Mouse (Mus musculus): ENCODE measurements at regions not wholly inside any gene's neighbourhood (a gene's known extent, or its start where the extent isn't known, plus 50 kb on each side); places are given as distances from the start of the nearest gene placed in this dataset.
A peak's percentile ranks its signal among the peaks of the same experiment; 100 is the strongest.

DNA sequence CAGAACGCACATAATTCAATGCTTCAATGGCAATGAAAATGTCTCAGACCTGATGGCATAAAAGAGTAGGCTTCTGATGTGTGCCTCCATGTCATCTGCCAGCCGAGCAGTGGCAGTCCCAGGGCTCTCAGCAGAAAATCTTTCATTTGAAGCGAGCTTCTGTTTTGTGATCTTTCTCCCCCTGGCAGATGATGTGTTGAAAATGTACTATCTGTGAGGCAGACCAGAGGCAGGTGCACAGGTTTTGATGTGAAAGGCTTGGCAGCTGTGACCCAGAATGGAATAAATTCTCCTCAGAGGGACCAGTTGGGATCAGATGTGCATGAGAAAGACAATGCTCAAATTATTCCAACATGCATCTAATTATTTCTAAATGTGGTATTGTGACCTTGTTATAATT, 1281.0 kb upstream of the Nova1 start:
- no peak for ATAC-seq (ENCODE audit: extremely low read depth, insufficient number of reproducible peaks, low FRiP score, poor library complexity, severe bottlenecking)
- Histone ChIP-seq H3K9me3 (replicated peaks) (no peaks in the 10 kb centered on the region), H3K4me3 (ENCODE audit: low read depth, low read length) (no peak overlapping the region), H3K27me3 (ENCODE audit: insufficient read depth, low read length) (no peaks in the 10 kb centered on the region), H3K4me1 (ENCODE audit: insufficient read depth, low read depth, low read length) (peaks cover 3% of the 10 kb centered on the region), H3K36me3 (replicated peaks) (no peaks in the 10 kb centered on the region)
- no peak for TF ChIP-seq GATA1 (IDR thresholded peaks at IDR 0.05; ENCODE audit: borderline replicate concordance, low read length)
- TF ChIP-seq GATA2 (IDR thresholded peaks at IDR 0.05; ENCODE audit: borderline replicate concordance, low read depth, low read length), result no peak
- TF ChIP-seq TAL1 (conservative IDR thresholded peaks at IDR 0.05; ENCODE audit: low read depth, low read length), result no peak
- no peak for TF ChIP-seq POLR2AphosphoS5 (IDR thresholded peaks at IDR 0.05; ENCODE audit: insufficient replicate concordance, low read depth, low read length)
- DNase-seq (ENCODE audit: low spot score), result no peak

DNA sequence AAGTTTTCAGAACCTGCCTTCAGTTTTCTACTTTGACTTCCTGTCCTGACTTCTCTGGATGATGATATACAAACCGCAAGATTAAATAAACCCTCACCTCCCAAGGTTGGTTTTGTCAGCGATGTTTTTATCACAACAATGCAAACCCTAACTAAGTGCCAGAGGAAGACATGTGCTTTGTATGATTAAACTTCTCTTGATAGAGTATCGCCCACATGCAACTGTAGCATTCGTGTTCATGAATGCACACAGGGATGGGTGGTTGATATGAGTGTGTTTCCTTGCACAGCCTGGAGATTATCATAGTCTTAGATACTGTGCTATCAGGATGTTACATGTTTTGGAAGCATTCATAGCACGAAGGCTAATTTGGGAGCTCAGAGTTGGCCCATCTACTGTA, 1268.3 kb upstream of the Nova1 start:
- DNase-seq (ENCODE audit: low spot score) (no peak), ATAC-seq (ENCODE audit: extremely low read depth, insufficient number of reproducible peaks, low FRiP score, poor library complexity, severe bottlenecking) (peak; percentile 95)
- no peaks in the 10 kb centered on the region for H3K9me3 ChIP-seq (replicated peaks)
- no peaks in the 10 kb centered on the region for H3K27me3 ChIP-seq (ENCODE audit: insufficient read depth, low read length)
- no peaks in the 10 kb centered on the region for H3K36me3 ChIP-seq (replicated peaks)
- TF ChIP-seq GATA1 (IDR thresholded peaks at IDR 0.05; ENCODE audit: borderline replicate concordance, low read length), result no peak
- TF ChIP-seq TAL1 (conservative IDR thresholded peaks at IDR 0.05; ENCODE audit: low read depth, low read length), result peak; percentile 92
- H3K4me1 ChIP-seq (ENCODE audit: insufficient read depth, low read depth, low read length), result peaks cover 22% of the 10 kb centered on the region
- no peak overlapping the region; the same call in 1 of the 2 replicates for H3K4me3 ChIP-seq (ENCODE audit: low read depth, low read length)

DNA sequence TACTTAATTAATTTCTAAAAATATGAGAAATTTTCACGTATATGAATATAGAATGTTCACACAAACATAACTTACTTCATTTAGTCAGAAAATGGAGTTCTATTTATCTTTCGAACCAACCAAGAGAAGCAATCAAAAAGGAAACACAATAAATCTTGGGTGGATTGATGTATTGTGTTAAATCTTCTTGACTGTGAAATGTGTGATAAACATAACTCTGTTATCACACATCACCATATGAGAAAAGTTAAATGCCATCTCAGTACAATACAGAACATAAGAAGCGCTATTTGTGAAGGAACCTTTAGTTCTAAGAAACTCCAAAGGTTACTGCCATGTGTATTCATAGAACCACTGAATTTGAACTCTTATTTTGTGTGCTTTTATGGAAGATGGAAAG, 1264.6 kb upstream of the Nova1 start:
- Histone ChIP-seq H3K4me3 (ENCODE audit: low read depth, low read length) (no peak overlapping the region), H3K4me1 (ENCODE audit: insufficient read depth, low read depth, low read length) (peaks cover 22% of the 10 kb centered on the region), H3K36me3 (replicated peaks) (no peaks in the 10 kb centered on the region), H3K27me3 (ENCODE audit: insufficient read depth, low read length) (no peaks in the 10 kb centered on the region), H3K9me3 (replicated peaks) (no peaks in the 10 kb centered on the region)
- DNase-seq (ENCODE audit: low spot score) (no peak), ATAC-seq (ENCODE audit: extremely low read depth, insufficient number of reproducible peaks, low FRiP score, poor library complexity, severe bottlenecking) (no peak)
- TF ChIP-seq TAL1 (conservative IDR thresholded peaks at IDR 0.05; ENCODE audit: low read depth, low read length) (no peak), POLR2AphosphoS5 (IDR thresholded peaks at IDR 0.05; ENCODE audit: insufficient replicate concordance, low read depth, low read length) (no peak), GATA1 (IDR thresholded peaks at IDR 0.05; ENCODE audit: borderline replicate concordance, low read length) (no peak), CTCF (IDR thresholded peaks at IDR 0.05; ENCODE audit: low read depth, low read length) (no peak), GATA2 (IDR thresholded peaks at IDR 0.05; ENCODE audit: borderline replicate concordance, low read depth, low read length) (no peak)

DNA sequence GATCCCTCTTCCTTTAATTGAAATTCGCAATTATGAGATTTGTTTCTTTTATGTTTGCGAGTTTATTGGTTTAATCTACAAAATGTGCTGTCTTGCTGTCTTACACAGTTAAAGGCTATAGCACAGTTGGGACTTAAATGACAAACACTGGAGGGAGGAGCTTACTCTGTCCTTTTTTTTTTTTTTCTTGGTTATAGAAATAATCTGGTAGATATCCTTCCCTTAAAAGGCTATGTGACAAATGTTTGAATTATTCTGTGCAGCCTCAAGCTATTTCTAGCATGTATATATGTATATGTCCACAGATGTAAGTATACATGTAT, 1243.9 kb upstream of the Nova1 start:
- no peaks in the 10 kb centered on the region for H3K36me3 ChIP-seq (replicated peaks)
- H3K4me3 ChIP-seq (ENCODE audit: low read depth, low read length), result no peak overlapping the region
- no peak for TF ChIP-seq POLR2AphosphoS5 (IDR thresholded peaks at IDR 0.05; ENCODE audit: insufficient replicate concordance, low read depth, low read length)
- TF ChIP-seq CTCF (IDR thresholded peaks at IDR 0.05; ENCODE audit: low read depth, low read length), result no peak
- no peaks in the 10 kb centered on the region for H3K9me3 ChIP-seq (replicated peaks)
- no peaks in the 10 kb centered on the region for H3K4me1 ChIP-seq (ENCODE audit: insufficient read depth, low read depth, low read length)
- H3K27me3 ChIP-seq (ENCODE audit: insufficient read depth, low read length), result no peaks in the 10 kb centered on the region
- DNase-seq (ENCODE audit: low spot score), result no peak
- no peak for ATAC-seq (ENCODE audit: extremely low read depth, insufficient number of reproducible peaks, low FRiP score, poor library complexity, severe bottlenecking)

DNA sequence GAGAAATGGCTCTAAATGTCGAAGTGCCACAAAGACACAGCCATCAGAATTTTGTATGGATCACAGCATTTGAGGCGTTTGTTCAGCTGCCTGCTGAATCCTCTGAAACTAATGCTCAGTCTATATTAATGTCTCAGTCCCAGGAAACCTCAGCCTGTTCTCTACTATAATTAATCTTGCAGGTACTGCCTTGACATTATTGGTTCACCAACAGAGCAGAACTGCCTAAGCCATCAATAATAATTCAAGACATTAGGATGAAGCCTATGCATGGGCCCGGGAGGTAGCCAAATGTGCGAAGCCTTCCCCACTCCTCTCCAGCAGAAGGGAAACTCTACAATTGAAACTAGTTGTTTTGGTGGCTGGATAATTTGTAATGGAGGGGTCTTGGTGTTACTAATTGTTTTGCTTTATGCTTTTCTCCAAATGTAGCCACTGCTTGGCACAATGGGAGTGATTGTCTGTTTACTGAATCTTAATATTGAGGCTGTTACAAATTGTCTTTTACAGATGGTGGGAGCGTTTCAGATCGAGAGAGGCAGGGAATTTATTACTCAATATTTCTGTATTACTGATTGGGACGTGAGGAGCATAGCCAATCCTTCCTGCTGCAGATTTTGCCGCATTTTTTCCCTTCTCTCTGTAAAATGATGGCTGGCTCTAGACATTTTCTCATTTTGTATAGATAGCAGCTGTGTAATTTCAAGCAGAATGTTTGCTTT, 1243.3 kb upstream of the Nova1 start:
- no peak for DNase-seq (ENCODE audit: low spot score)
- Histone ChIP-seq H3K4me1 (ENCODE audit: insufficient read depth, low read depth, low read length) (no peaks in the 10 kb centered on the region), H3K4me3 (ENCODE audit: low read depth, low read length) (no peak overlapping the region), H3K36me3 (replicated peaks) (no peaks in the 10 kb centered on the region), H3K27me3 (ENCODE audit: insufficient read depth, low read length) (no peaks in the 10 kb centered on the region), H3K9me3 (replicated peaks) (no peaks in the 10 kb centered on the region)
- ATAC-seq (ENCODE audit: extremely low read depth, insufficient number of reproducible peaks, low FRiP score, poor library complexity, severe bottlenecking), result no peak
- TF ChIP-seq CTCF (IDR thresholded peaks at IDR 0.05; ENCODE audit: low read depth, low read length) (no peak), POLR2AphosphoS5 (IDR thresholded peaks at IDR 0.05; ENCODE audit: insufficient replicate concordance, low read depth, low read length) (no peak), GATA1 (IDR thresholded peaks at IDR 0.05; ENCODE audit: borderline replicate concordance, low read length) (no peak), GATA2 (IDR thresholded peaks at IDR 0.05; ENCODE audit: borderline replicate concordance, low read depth, low read length) (no peak), TAL1 (conservative IDR thresholded peaks at IDR 0.05; ENCODE audit: low read depth, low read length) (no peak)

DNA sequence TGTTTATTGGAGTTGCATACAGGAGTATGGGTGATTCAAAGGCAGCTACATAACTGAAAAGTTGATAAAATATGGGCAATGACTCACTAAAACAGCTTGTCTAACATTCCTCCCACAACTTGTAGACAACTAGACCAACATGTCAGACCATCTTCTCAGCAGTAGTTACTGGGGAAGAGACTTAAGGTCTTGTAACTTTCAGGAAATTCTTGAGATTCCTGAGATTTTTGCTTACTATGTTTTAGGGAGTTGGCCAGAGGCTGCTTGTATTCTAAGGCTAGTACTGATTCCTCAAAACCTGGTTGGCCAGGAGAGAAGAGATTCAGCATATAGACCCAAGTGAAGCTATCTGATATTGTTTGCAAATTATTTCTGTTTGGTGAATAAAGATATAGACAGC, 1201.7 kb upstream of the Nova1 start:
- no peak for DNase-seq (ENCODE audit: low spot score)
- H3K4me3 ChIP-seq (ENCODE audit: low read depth, low read length), result no peak overlapping the region
- no peaks in the 10 kb centered on the region for H3K36me3 ChIP-seq (replicated peaks)
- ATAC-seq (ENCODE audit: extremely low read depth, insufficient number of reproducible peaks, low FRiP score, poor library complexity, severe bottlenecking), result no peak
- no peaks in the 10 kb centered on the region for H3K27me3 ChIP-seq (ENCODE audit: insufficient read depth, low read length)
- H3K4me1 ChIP-seq (ENCODE audit: insufficient read depth, low read depth, low read length), result no peaks in the 10 kb centered on the region
- TF ChIP-seq TAL1 (conservative IDR thresholded peaks at IDR 0.05; ENCODE audit: low read depth, low read length) (no peak), CTCF (IDR thresholded peaks at IDR 0.05; ENCODE audit: low read depth, low read length) (no peak), GATA1 (IDR thresholded peaks at IDR 0.05; ENCODE audit: borderline replicate concordance, low read length) (no peak), POLR2AphosphoS5 (IDR thresholded peaks at IDR 0.05; ENCODE audit: insufficient replicate concordance, low read depth, low read length) (no peak), GATA2 (IDR thresholded peaks at IDR 0.05; ENCODE audit: borderline replicate concordance, low read depth, low read length) (no peak)
- 0 out of 2 replicates have a peak, but pooled peaks cover 2% of the 10 kb centered on the region for H3K9me3 ChIP-seq (replicated peaks)

DNA sequence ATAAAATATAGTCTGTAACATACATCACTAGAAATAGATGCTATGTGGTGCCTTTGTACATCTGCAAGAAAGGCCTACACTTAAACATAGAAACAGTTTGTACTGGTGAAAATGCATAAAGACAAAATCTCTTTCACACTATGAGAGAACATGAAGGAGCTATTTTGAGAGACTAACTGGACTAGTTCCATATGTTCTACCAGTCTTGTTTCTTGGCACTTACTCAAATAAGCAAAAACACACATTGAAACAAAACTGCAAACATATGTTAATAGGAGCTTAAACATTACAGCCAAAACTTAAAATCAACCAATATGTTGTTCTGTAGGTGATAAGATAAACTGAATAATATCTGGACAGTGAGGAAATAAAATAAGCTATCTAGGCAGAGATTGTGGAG, 1157.1 kb upstream of the Nova1 start:
- Histone ChIP-seq H3K27me3 (ENCODE audit: insufficient read depth, low read length) (no peaks in the 10 kb centered on the region), H3K4me3 (ENCODE audit: low read depth, low read length) (no peak overlapping the region), H3K36me3 (replicated peaks) (no peaks in the 10 kb centered on the region), H3K4me1 (ENCODE audit: insufficient read depth, low read depth, low read length) (no peaks in the 10 kb centered on the region), H3K9me3 (replicated peaks) (no peaks in the 10 kb centered on the region)
- ATAC-seq (ENCODE audit: extremely low read depth, insufficient number of reproducible peaks, low FRiP score, poor library complexity, severe bottlenecking) (no peak), DNase-seq (ENCODE audit: low spot score) (no peak)
- TF ChIP-seq TAL1 (conservative IDR thresholded peaks at IDR 0.05; ENCODE audit: low read depth, low read length), result no peak
- TF ChIP-seq GATA1 (IDR thresholded peaks at IDR 0.05; ENCODE audit: borderline replicate concordance, low read length), result no peak
- TF ChIP-seq CTCF (IDR thresholded peaks at IDR 0.05; ENCODE audit: low read depth, low read length), result no peak

Measured in G1E (cell line).